Mouse (Mus musculus) neural tube, embryonic 13.5 days (tissue): ENCODE results near the gene Msh4. TPM values are rescaled to one million over a fixed set of nuclear protein-coding genes. Genes with fewer than 3 reads are reported as not detected.

Experiments
- ATAC-seq: fragments of 200-750 bp; cut with Nextera tagmentation; 2 replicates; pipeline ENCODE4 v1.8.0; 2017; ENCODE audit warnings: low read depth, mild to moderate bottlenecking, moderate TSS enrichment, moderate library complexity
- H3K27ac ChIP-seq: fragments of 300-500 bp; sonication (generic); replicated peaks from 2 replicates; pipeline ENCODE4 v1.5.1; 2015; ENCODE audit warnings: moderate library complexity, mild to moderate bottlenecking, inconsistent platforms
- H3K27me3 ChIP-seq: fragments of 300-500 bp; sonication (generic); 2 replicates; pipeline ENCODE4 v1.6.1; 2015; ENCODE audit warnings: mild to moderate bottlenecking, inconsistent platforms
- H3K36me3 ChIP-seq: fragments of 300-500 bp; sonication (generic); 2 replicates; pipeline ENCODE4 v1.6.1; 2015; ENCODE audit warnings: mild to moderate bottlenecking, inconsistent platforms
- H3K4me1 ChIP-seq: fragments of 300-500 bp; sonication (generic); replicated peaks from 2 replicates; pipeline ENCODE4 v1.6.1; 2015; ENCODE audit warnings: inconsistent platforms
- H3K4me2 ChIP-seq: fragments of 300-500 bp; sonication (generic); 2 replicates; pipeline ENCODE4 v1.6.1; 2015; ENCODE audit warnings: inconsistent platforms, mild to moderate bottlenecking, moderate library complexity
- H3K4me3 ChIP-seq: fragments of 300-500 bp; sonication (generic); 2 replicates; pipeline ENCODE4 v1.5.1; 2015; ENCODE audit warnings: mild to moderate bottlenecking, inconsistent platforms
- H3K9ac ChIP-seq: fragments of 300-500 bp; sonication (generic); 2 replicates; pipeline ENCODE4 v1.6.1; 2015; ENCODE audit warnings: moderate library complexity, mild to moderate bottlenecking, inconsistent platforms
- H3K9me3 ChIP-seq: fragments of 300-500 bp; sonication (generic); 2 replicates; pipeline ENCODE4 v1.6.1; 2016; ENCODE audit warnings: inconsistent platforms
- WGBS: fragments of 180-500 bp; shearing (Covaris S2); methylation state at CpG from one replicate; pipeline ENCODE4 v1.1.7; 2015; 5-methylcytosine and 5-hydroxymethylcytosine counted together
- polyA plus RNA-seq: library from polyadenylated mRNA; unstranded; fragments of >200 nt; fragmentation: Nextera tagmentation; extraction: Ambion mirVana; gene quantifications from 2 replicates; pipeline ENCODE4 v1.2.1, GENCODE M21; 2015

Msh4 gene
- polyA plus RNA-seq, 1 experiment from 2014 or later, result 0.06 TPM

DNA sequence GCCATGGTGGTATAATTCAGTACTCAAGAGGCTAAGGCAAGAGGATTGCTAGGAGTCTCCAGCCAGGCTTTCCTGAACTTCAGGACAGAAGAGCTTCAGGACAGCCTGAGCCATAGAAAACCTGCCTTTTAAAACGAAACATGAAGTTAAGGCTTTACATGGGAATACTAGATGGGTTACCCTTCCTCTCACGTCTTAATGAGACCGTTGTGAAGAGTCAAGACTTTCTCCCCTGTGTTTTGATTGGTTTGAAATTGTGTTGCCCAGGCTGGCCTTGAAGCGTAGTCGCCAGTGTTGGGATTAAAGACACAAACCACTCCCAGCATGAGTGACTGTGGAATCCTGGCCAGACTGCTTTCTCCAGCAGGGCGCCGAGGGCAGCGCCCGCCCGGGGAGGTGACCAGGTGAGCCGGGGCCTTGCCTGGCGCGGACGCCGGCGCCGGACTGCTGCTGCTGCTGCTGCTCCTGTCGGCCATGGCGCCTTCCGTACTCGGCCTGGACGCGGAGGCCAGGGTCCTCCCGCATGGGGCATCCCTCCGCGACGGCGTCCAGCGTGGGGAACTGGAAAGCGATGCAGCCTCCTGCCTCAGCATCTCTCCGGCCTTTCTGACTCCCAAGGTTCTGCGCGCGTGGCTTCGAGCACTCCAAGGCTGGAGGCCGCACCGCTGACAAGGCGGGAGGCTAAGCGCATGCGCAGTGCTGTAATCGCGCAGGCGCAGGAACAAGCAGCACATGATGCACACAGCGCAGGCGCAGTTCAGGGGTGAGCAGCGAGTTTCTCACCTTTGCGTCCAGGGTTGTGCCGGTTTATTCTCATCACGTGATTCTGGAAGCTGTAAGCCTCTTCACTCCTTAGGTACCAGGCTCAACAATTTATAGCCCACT, 445 bp downstream of the Msh4 start:
- Histone ChIP-seq H3K4me2 (no peak overlapping the region), H3K27me3 (no peaks in the 10 kb centered on the region), H3K27ac (no peak overlapping the region), H3K9me3 (no peaks in the 10 kb centered on the region), H3K4me1 (peaks cover 28% of the 10 kb centered on the region), H3K9ac (no peak overlapping the region), H3K36me3 (peaks cover 72% of the 10 kb centered on the region), H3K4me3 (no peak overlapping the region)
- peak; percentile 33; the same call in 1 of the 2 replicates for ATAC-seq
- 83% methylated on average over 49 of the region's 49 CpGs for WGBS

DNA sequence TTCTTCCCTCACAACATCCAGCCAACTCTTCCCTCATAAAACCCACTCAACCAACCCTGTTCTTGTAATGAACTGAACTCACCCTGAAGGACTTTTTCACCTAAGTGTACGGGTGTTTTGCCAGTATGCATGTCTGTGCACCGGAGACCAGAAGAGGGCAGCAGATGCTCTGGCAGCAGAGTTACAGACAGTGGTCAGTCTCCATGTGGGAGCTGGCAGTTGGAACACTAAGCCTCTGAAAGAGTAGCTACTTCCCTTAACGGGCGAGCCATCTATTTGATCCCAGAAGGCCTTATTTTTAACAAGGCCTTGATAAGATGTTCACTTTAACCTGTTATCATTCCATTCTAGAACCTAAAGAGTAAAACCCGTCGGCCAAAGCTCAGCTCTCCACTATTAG, 1.4 kb downstream of the Msh4 start:
- 68% methylated on average over 6 of the region's 6 CpGs for WGBS
- no peak for ATAC-seq
- Histone ChIP-seq H3K4me3 (no peak overlapping the region), H3K27ac (no peak overlapping the region), H3K36me3 (peaks cover 63% of the 10 kb centered on the region), H3K9ac (no peak overlapping the region), H3K27me3 (no peaks in the 10 kb centered on the region), H3K9me3 (no peaks in the 10 kb centered on the region), H3K4me2 (no peak overlapping the region), H3K4me1 (peaks cover 19% of the 10 kb centered on the region)

GRCm38 (mm10) chr3:153902595-153902994, 3.3 kb downstream of the Msh4 start:
- Histone ChIP-seq H3K9me3 (no peaks in the 10 kb centered on the region), H3K9ac (no peak overlapping the region), H3K36me3 (peaks cover 43% of the 10 kb centered on the region), H3K4me3 (no peak overlapping the region), H3K27me3 (no peaks in the 10 kb centered on the region), H3K4me1 (0 out of 2 replicates have a peak, but pooled peaks cover 2% of the 10 kb centered on the region), H3K27ac (no peak overlapping the region), H3K4me2 (no peak overlapping the region)
- WGBS, result 69% methylated on average over 3 of the region's 3 CpGs
- no peak for ATAC-seq

DNA sequence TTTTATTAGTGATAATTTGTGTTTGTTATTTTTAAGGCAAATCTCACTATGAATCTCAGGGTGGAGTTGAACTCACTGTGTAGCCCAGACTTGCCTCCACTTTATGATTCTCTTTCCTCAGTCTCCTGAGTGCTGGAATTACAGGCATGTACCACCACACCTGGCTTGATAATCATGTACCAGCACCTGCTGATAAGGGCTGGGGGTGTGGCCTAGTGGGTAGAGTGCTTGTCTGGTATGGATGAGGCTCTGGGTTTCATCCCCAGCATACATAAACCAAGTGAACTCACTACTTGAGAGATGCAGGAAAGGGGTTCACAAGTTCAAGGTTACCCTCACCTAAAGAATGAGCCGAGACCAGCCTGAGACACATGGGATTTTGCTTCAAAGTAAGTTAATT, 4.0 kb downstream of the Msh4 start:
- no peak overlapping the region for H3K9ac ChIP-seq
- H3K4me3 ChIP-seq, result no peak overlapping the region
- H3K4me1 ChIP-seq, result no peaks in the 10 kb centered on the region
- peaks cover 36% of the 10 kb centered on the region for H3K36me3 ChIP-seq
- 91% methylated on average over 1 of the region's 1 CpGs for WGBS
- H3K27ac ChIP-seq, result no peak overlapping the region
- no peak for ATAC-seq
- H3K4me2 ChIP-seq, result no peak overlapping the region
- no peaks in the 10 kb centered on the region for H3K27me3 ChIP-seq
- no peaks in the 10 kb centered on the region for H3K9me3 ChIP-seq

DNA sequence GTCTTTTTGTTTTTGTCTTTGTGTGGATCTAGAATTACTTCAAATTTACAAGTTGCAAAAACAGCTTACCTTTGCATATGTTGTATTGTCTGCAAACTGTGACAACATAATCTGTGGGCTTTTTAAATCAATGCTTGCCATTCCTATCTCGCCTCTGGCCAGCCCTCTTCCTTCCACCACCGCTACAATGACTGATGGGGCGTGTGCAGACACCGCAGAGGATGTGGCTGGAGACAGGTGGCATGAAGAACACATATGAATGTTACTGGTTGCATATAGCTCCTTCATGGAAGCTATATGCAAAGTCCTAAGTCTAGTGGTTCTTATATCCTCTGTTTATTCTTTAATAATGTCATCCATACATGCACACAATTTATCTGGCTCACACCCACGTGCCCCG, 8.7 kb downstream of the Msh4 start:
- H3K4me1 ChIP-seq, result no peaks in the 10 kb centered on the region
- 77% methylated on average over 6 of the region's 6 CpGs for WGBS
- no peak for ATAC-seq
- H3K4me3 ChIP-seq, result no peak overlapping the region
- no peaks in the 10 kb centered on the region for H3K9me3 ChIP-seq
- no peak overlapping the region for H3K9ac ChIP-seq
- H3K27ac ChIP-seq, result no peak overlapping the region
- no peaks in the 10 kb centered on the region for H3K27me3 ChIP-seq
- H3K36me3 ChIP-seq, result no peaks in the 10 kb centered on the region
- no peak overlapping the region for H3K4me2 ChIP-seq

- Histone ChIP-seq H3K36me3 (no peaks in the 10 kb centered on the region), H3K9me3 (no peaks in the 10 kb centered on the region), H3K9ac (no peak overlapping the region), H3K4me2 (no peak overlapping the region), H3K4me3 (no peak overlapping the region), H3K4me1 (no peaks in the 10 kb centered on the region), H3K27me3 (no peaks in the 10 kb centered on the region), H3K27ac (no peak overlapping the region)
- 74% methylated on average over 3 of the region's 3 CpGs for WGBS
- 0 out of 2 replicates have a peak, but pooled peaks have one; percentile 11 for ATAC-seq
These were observed 10.5 kb downstream of the Msh4 start for GRCm38 (mm10) chr3:153895454-153895853.

DNA sequence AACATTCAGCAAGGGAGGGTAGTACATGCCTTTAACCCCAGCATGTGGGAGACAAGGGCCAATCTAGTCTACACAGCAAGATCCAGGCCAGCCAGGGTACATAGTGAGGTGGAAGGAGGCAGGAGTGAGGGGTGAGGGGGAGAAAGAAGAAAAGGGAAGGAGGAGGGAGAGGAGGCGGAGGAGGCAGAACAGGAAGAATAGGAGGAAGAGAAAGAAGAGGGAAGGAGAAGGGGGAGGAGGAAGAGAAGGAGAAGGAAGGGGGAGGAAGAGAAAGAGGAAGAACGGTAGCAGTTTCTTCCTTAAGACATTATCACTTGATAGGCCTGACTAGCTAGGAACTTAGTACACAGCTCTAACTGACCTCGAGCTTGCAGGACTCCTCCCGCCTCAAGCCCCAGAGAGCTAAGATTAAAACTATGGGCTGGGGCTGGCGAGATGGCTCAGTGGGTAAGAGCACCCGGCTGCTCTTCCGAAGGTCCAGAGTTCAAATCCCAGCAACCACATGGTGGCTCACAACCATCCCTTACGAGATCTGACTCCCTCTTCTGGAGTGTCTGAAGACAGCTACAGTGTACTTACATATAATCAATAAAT, 16.7 kb downstream of the Msh4 start:
- ATAC-seq, result no peak
- 86% methylated on average over 8 of the region's 8 CpGs for WGBS

DNA sequence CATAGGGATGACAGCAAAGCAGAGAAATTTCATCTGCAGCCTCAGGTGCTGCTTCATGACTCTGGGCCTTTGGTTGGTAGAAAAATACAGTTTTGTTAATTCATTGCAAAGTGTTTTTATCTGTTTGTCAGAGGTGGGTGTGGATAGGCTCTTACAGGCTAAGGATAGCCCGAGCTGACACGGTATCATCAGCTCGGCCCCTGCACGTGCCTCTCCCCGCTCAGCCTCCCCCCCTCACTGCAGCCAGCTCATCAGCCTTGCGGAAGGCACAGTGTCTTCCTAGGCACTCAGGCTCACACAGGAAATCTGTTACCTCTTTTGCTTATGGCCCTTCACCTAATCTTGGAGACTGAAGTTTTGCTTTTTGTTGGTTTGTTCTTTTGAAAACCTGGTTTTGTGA, 17.8 kb downstream of the Msh4 start:
- WGBS, result 80% methylated on average over 6 of the region's 6 CpGs
- H3K4me1 ChIP-seq, result no peaks in the 10 kb centered on the region
- H3K4me3 ChIP-seq, result no peak overlapping the region
- no peak for ATAC-seq
- H3K9ac ChIP-seq, result no peak overlapping the region
- no peaks in the 10 kb centered on the region for H3K9me3 ChIP-seq
- no peaks in the 10 kb centered on the region for H3K36me3 ChIP-seq
- no peak overlapping the region for H3K4me2 ChIP-seq
- no peak overlapping the region for H3K27ac ChIP-seq
- no peaks in the 10 kb centered on the region for H3K27me3 ChIP-seq

More for the DNA sequence above, 16.7 kb downstream of the Msh4 start:
- Histone ChIP-seq H3K9ac (no peak overlapping the region), H3K9me3 (no peaks in the 10 kb centered on the region), H3K27me3 (no peaks in the 10 kb centered on the region), H3K4me2 (no peak overlapping the region), H3K4me1 (no peaks in the 10 kb centered on the region), H3K36me3 (no peaks in the 10 kb centered on the region), H3K4me3 (no peak overlapping the region), H3K27ac (no peak overlapping the region)

GRCm38 (mm10) chr3:153886296-153886695, 19.6 kb downstream of the Msh4 start:
- Histone ChIP-seq H3K4me1 (no peaks in the 10 kb centered on the region), H3K27ac (no peak overlapping the region), H3K9me3 (no peaks in the 10 kb centered on the region), H3K36me3 (no peaks in the 10 kb centered on the region), H3K9ac (no peak overlapping the region), H3K27me3 (no peaks in the 10 kb centered on the region), H3K4me3 (no peak overlapping the region), H3K4me2 (no peak overlapping the region)
- no peak for ATAC-seq

DNA sequence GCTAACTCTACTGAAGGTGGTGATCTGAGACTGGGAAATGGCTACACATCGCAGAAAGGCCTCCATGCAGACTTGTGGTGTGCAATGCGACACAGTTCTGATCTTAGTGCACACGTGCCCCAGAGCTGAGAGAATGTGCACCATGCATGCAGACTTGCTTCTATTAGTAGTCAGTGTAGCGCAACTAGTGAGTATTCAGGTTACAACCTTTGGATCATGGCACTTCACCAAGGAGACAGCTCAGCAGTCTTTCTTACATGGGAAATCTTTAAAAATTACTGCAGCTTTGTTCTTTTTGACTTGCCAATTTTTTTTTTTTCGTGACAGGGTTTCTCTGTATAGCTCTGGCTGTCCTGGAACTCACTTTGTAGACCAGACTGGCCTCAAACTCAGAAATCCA, 34.5 kb downstream of the Msh4 start:
- H3K9me3 ChIP-seq, result no peaks in the 10 kb centered on the region
- ATAC-seq, result no peak
- H3K9ac ChIP-seq, result no peak overlapping the region
- WGBS, result 90% methylated on average over 5 of the region's 5 CpGs
- H3K4me2 ChIP-seq, result no peak overlapping the region
- H3K4me3 ChIP-seq, result no peak overlapping the region
- H3K4me1 ChIP-seq, result no peaks in the 10 kb centered on the region
- no peaks in the 10 kb centered on the region for H3K27me3 ChIP-seq
- H3K27ac ChIP-seq, result no peak overlapping the region
- no peaks in the 10 kb centered on the region for H3K36me3 ChIP-seq

DNA sequence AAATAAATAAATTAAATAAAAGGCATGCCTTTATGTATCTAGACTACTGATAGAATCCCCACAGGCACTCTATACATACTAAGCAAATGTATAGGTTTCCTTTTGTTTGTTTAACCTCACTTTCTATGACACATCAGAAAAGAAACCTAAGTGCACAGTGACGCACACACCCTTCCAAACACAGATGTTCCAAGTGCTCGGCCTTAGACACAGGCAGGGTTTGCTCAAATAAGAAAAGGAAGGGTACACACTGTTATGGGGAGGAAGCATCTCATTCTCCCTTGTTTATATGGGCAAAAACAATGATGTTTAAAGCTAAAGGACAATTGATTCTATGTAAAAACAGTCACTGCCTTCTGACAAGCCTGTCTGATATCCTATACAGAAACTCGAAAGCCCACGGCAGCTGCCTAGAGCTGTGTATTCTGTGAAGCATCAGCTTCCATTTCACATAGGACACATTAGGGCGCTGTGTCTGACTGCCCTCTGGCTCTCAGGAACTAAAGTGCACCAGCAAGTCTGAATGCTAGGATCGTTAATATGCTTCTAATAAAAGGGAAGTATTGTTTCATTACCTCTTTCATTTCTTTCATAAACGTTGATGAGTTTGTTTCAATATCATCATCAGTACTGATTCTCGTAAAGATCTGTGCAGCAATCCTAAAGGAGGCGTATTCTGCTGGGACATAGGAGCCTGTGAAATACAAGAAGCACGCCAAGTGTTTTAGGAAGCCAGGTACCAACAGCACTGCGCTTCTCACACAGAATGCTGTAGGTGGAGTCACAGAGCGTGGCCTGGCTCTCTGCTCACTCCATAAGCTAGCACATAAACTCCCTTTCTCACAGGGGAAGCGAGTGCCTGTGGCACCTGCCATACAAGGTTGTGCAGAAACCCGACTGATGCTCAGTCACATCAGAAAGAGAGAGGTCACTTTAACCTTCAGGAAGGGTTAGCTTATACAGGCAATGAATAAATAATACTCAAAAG, 38.5 kb downstream of the Msh4 start:
- H3K27ac ChIP-seq, result peak overlapping the region; percentile 33
- H3K4me3 ChIP-seq, result no peak overlapping the region
- no peak overlapping the region for H3K9ac ChIP-seq
- no peaks in the 10 kb centered on the region for H3K36me3 ChIP-seq
- WGBS, result 71% methylated on average over 14 of the region's 14 CpGs
- no peaks in the 10 kb centered on the region for H3K9me3 ChIP-seq
- no peaks in the 10 kb centered on the region for H3K4me1 ChIP-seq
- H3K4me2 ChIP-seq, result no peak overlapping the region
- peak; percentile 81 for ATAC-seq
- H3K27me3 ChIP-seq, result no peaks in the 10 kb centered on the region
